Mouse (Mus musculus): Measurements from ENCODE around the gene Eddm3b. TPM values are rescaled to one million over a fixed set of nuclear protein-coding genes. Genes with fewer than 3 reads are reported as not detected.
A peak's percentile ranks its signal among the peaks of the same experiment; 100 is the strongest.

Gene Eddm3b
- total RNA-seq, 2 experiments from 2014 or later = not detected

DNA sequence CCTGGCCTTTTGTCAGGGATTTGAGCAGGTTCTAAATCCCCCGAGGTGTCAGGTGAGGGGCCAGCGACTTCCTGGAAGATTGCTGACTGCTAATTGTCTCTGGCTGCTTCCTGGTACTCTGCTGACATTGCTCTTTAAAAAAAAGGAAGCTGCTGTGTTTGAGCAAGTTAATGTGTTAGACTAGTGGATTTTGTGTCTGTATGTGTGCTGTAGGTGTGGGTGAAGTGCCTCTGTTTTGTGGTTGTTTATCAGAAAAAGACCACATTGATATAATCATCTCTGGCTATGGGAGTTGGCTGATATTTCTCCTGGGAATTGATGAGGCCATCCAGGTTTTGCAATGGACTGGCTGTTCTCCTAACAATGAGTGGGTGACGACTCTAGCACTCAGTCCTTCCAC is 20.7 kb upstream of the Eddm3b start:
- intact Hi-C loops (cut with DNase I) = no loop called here
- DNase-seq = no peak

- intact Hi-C loops (cut with DNase I) = no loop called here
- peak in 1 of 2 experiments; percentile 48 for DNase-seq
Observed at GRCm38 (mm10) chr14:51094096-51094875, 19.9 kb upstream of the Eddm3b start.

DNA sequence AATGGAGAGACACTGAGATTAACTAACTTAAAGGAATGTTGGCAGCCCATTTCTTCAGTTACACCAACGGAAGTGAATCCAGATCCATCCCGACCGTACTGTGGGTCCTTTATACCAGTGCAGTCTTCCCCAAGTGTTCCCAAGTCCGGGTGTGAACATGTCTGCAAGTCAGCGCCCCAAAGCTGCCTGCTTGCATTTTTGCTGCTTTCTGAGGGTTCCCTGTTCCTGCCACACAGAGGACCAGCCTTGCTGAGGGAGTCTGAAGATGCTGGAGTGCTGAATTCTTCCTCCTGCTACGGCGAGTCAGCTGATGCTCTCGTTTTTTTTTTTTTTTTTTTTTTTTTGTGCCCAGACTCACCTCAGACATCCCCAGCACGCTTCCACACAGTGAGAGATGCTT is 19.3 kb upstream of the Eddm3b start:
- DNase-seq = no peak
- intact Hi-C loops (cut with DNase I) = loop anchor here (5.0 kb wide), 1 partner anchor 68 kb away; no protein-coding TSS in a partner anchor

DNA sequence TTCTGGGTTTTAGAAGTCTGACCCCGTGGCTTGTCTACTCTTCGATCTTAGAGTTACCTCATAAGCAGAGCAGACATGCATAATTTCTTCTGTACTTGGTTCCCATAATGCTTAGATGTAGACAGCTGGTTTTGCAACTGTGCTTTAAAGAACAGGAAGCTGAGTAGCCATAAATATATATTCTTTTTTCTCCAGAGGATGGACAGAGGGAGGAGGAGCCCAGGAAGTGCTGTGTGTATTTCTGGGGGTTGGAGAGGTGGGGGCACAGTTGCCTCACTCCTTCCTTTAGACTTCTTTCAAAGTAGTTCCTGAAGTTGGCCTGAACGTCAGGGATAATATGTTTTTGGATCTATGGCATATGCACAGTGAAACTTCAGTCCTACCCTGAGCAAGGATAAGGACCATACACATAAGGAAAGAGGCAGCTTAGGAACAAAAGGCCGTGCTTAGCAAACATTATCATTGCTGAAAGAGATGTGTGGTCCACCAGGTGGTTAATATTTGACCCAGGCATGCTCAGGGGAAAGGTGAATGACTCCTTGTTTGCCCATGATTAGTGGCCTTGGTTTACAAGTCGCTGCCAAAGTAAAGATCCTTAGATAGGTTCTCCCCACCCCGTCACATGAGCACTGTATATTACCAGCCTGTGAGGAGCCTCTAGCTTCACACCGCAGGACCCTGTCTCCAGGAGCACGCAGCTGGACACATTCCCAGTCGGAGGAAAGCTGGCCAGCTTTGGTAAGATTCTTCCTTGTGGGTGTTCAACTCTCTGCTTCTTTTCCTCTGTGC is 18.3 kb upstream of the Eddm3b start:
- no peak for DNase-seq
- intact Hi-C loops (cut with DNase I) = loop anchor here (5.0 kb wide), 1 partner anchor 69 kb away; no protein-coding TSS in a partner anchor

- DNase-seq = peak in 1 of 2 experiments; percentile 44
- intact Hi-C loops (cut with DNase I) = loop anchor here (5.0 kb wide), 1 partner anchor 71 kb away; no protein-coding TSS in a partner anchor
Observed at GRCm38 (mm10) chr14:51098300-51098699, 15.9 kb upstream of the Eddm3b start.

GRCm38 (mm10) chr14:51098921-51099320 is 15.3 kb upstream of the Eddm3b start:
- intact Hi-C loops (cut with DNase I) = loop anchor here (5.0 kb wide), 1 partner anchor 72 kb away; no protein-coding TSS in a partner anchor
- DNase-seq = no peak

- intact Hi-C loops (cut with DNase I) = loop anchor here (5.0 kb wide), 2 partner anchors 166 to 304 kb away; no protein-coding TSS in a partner anchor
- no peak for DNase-seq
Observed at GRCm38 (mm10) chr14:51101284-51101683, 12.9 kb upstream of the Eddm3b start.

- peak; percentile 40 to 46 for DNase-seq
- intact Hi-C loops (cut with DNase I) = loop anchor here (5.0 kb wide), 2 partner anchors 164 to 306 kb away; no protein-coding TSS in a partner anchor
Observed at GRCm38 (mm10) chr14:51103217-51103616, 11.0 kb upstream of the Eddm3b start.

GRCm38 (mm10) chr14:51104366-51104765 is 9.9 kb upstream of the Eddm3b start:
- no peak for DNase-seq
- intact Hi-C loops (cut with DNase I) = loop anchor here (5.0 kb wide), 2 partner anchors 163 to 307 kb away; no protein-coding TSS in a partner anchor

GRCm38 (mm10) chr14:51106449-51106967 is 7.7 kb upstream of the Eddm3b start:
- intact Hi-C loops (cut with DNase I) = no loop called here
- DNase-seq = no peak

GRCm38 (mm10) chr14:51111966-51112365 is 2.3 kb upstream of the Eddm3b start:
- intact Hi-C loops (cut with DNase I) = no loop called here
- DNase-seq = no peak

DNA sequence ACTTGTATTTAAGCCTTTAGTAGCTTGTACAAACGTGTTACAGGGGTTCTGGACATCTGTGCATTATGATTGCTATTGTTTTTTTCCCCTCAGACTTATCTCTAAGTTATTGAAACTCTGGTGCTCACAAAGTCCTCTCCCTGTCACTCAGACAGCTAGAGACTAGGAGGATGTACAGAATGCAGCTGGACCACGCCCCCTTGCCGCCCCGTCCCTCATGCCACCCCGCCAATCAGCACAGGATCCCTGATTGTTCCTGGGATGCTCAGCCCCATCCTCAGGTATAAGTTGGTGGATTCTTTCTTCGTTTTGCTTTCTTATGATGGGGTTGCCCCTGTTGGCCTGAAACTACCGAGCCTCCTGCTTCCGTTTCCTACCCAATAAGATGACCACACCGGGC is 750 bp upstream of the Eddm3b start:
- no peak for DNase-seq
- intact Hi-C loops (cut with DNase I) = no loop called here

DNA sequence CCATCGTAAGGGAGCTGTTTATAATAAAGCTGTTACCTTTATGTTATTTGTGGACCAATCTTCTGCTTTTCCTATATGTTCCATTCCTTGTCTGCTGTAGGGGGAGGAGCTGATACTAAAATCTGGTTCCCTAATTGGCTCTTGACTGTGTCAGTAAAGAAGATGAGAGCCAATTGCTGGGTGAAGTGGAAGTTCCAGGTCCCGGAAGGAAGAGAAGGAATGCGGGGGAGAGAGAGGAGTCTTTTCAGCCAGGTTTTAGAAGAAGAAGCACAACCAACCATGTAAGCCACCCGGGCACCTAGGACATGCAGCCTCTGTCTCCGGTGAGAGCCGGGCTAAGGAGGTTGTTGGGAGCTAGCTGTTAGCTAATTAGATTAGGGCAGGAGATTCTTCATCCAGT is 11.5 kb downstream of the Eddm3b start:
- no peak for DNase-seq
- intact Hi-C loops (cut with DNase I) = no loop called here

DNA sequence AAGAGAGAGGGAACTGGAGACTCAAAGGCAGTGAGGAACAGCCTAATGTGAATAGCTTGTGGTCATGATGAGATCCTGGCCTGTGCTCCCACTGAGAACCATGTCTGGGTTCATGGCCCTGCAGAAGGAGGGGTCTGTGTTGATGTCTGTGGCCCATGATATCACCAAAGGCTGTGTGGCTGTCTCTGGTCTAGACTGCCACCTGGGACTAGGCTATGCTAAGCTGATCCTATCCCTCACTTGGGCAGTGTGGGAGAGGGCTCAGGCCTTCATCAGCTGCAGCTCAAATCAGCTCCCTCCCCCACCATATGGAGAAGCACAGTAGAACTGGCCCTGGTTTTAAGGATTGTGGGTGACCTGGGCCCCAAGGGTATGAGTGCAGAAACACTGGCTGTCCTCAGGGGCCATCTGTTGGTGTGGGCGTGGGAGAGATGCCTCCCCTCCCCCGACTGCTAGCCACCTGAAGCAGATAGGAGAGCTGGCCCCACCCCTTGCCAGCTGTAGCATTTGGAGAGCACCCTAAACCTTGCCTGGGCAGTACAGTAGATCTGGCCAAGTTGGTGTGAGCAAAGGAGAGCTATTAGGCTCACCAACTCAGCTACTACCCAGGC is 13.5 kb downstream of the Eddm3b start:
- intact Hi-C loops (cut with DNase I) = no loop called here
- no peak for DNase-seq

DNA sequence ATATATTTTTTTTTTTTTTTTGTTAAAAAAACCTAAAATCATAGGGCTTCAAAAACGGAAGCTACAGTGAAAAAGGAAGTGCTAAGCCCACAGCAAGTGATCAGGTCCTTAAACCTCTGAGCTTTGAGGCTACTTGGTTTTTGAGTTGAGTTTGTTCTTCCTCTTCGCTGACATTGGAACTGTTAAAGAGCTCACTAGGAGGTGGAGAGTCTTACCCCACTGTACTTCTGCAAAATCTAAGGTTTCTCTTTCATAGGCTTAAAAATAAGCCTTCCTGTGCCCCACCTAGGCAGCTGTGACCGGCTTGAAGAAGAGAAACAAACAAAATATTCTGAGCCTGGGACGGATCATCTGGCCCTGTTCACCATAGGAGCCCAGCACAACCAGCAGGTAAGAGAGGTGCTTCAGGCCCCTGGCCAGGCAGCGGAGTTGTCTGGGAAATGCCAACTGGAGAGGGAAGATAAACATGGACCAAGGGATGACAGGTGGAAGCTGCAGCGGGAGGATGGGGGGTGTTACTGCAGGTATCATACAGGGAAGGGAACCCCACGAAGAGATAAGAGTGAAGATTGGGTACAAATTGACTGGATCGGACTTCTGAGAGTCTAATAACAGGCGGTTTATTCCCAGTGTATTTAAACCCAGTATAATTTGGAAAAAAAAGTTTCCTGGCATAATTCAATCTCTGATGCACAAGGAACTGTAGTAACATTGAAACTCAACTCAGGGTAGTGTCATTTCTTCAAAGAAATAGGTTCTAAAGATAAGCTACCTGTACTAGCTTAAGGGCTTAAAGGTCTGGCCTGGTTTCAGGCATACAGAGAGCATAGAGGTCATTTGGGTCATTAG is 14.8 kb downstream of the Eddm3b start:
- DNase-seq = no peak
- intact Hi-C loops (cut with DNase I) = no loop called here

DNA sequence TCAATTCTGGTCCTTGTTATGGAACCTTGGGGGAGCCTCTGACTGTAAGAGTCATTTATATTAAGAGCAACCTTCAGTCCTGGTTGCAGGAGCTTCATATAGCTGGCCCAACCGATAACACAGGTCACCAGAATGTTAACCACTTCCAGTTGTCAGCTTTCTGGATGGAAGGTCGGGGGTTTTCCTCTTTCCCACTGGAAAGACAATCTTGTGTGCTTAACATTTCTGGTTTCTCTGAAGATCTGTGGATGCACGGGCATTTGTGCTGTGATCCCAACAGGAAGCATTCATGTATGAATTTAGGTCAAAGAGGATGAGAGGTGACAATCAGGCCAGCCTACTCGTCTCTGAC is 15.4 kb downstream of the Eddm3b start:
- intact Hi-C loops (cut with DNase I) = no loop called here
- DNase-seq = no peak

DNA sequence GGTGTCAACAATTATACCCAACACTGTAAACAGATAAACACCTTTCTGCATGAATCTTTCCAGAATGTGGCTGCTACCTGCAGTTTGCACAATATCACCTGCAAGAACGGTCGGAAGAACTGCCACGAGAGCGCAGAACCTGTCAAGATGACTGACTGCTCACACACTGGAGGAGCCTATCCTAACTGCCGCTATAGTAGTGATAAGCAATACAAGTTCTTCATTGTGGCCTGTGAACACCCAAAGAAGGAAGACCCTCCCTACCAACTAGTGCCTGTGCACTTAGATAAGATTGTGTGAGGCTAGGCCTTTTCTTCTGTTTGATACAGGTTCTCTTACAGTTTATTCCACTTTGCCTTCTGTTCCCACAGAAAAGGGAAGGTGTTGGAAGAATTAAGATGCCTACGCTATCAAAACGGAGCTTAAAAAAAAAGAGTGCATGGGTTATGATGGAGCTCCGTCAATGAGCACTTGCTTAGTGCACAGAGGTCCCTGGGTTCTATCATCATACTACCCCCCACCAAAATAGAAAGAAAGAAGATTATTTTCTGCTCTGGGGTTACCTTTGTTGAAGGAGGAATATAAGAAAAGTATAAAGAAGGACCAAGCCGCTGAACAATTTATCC is 16.2 kb downstream of the Eddm3b start:
- intact Hi-C loops (cut with DNase I) = no loop called here

GRCm38 (mm10) chr14:51131086-51131815 is 17.0 kb downstream of the Eddm3b start:
- no peak for DNase-seq
- intact Hi-C loops (cut with DNase I) = no loop called here

More for the DNA sequence above, 16.2 kb downstream of the Eddm3b start:
- no peak for DNase-seq

GRCm38 (mm10) chr14:51132372-51132771 is 18.1 kb downstream of the Eddm3b start:
- no peak for DNase-seq
- intact Hi-C loops (cut with DNase I) = no loop called here
